Comparison of ENCODE assay signal across 8 mouse cellular contexts in the genomic region with DNA sequence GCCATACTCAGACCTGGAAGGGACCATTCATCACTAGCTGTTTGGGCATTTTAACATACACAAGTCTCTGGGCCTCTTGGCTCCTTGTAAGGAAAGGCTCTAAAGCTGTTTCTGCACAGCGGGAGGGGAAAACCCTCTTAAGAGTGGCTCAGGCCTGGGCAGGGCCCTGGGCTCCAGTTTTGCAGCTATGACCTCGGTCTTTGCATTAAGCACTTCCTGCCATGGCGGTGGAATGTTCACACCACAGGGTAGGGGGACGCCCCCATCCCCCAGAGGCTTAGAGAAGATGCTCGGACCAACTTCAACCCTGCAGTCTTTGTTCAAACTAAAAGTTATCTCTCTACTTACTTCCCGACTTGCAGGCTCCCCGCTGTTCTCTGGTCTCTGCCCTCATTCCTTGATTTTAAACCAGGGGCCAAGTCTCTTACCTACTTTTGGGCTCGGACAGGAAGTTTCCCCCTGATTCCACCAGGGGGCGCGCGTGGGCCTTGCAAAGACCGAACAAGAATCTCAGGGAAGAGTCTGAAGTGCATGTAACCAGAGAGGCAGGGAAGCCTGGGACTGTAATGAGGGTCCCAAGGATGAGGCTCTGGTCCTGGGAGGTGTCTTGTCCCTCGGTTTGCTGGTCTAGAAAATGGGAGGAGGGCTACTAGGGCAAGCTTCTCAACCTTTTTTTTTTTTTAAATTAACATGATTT. TPM values are rescaled to one million over a fixed set of nuclear protein-coding genes. Genes with fewer than 3 reads are reported as not detected.
A peak's percentile ranks its signal among the peaks of the same experiment; 100 is the strongest.
DNase-seq lines count a peak whose midpoint lies in the region; ATAC-seq and TF ChIP-seq lines count a peak whose summit lies in the region.

No protein-coding gene starts in this region.

- DNase-seq in T-cell, adult 2 months (ENCODE audit: low spot score): peak; percentile 73
- DNase-seq in cerebellum, postnatal 25 days: peak; percentile 87 to 90
- peak; percentile 79 for DNase-seq in gastrocnemius, adult 18-20 months (ENCODE audit: low spot score)
- DNase-seq in hindlimb bud, embryonic 11.5 days (ENCODE audit: extremely low spot score, low read depth, low spot score): peak; percentile 73
- DNase-seq in left cerebral cortex, adult 2 months (ENCODE audit: extremely low spot score in 1 of 2, low spot score in 2 of 2): peak; percentile 83 to 84
- DNase-seq in right cerebral cortex, postnatal 25 days: peak; percentile 79
- DNase-seq in urinary bladder, postnatal 36 days (ENCODE audit: low spot score in 2 of 2): peak; percentile 80 to 83

- peak; percentile 71 for ATAC-seq in megakaryocyte-erythroid progenitor cell, adult 5-6 weeks (replicated peaks; ENCODE audit: low FRiP score, low TSS enrichment, poor library complexity, severe bottlenecking)

- no peak overlapping the region for H3K27ac ChIP-seq in left cerebral cortex, adult 2 months

- peak; percentile 99 for TF ChIP-seq CTCF in left cerebral cortex, adult 2 months (IDR thresholded peaks at IDR 0.05)

- H3K4me3 ChIP-seq in left cerebral cortex, adult 2 months: no peak overlapping the region

- intact Hi-C loops in left cerebral cortex, adult 2 months (cut with DNase I): loop anchor here (2.0 kb wide), 1 partner anchor 241 kb away; no protein-coding TSS in a partner anchor

RNA-seq across cellular contexts. Expression of gene Dab2ip, which starts 18.6 kb away (rescaled TPM):
- total RNA-seq in gastrocnemius, adult 18-20 months (2021): 10 to 100 TPM; 41.7 to 46.3 TPM
- 100 to 1,000 TPM; 144 to 152 TPM for total RNA-seq in left cerebral cortex, adult 2 months (2021)
- 3.2 and 5.9 TPM in 2 replicates for total RNA-seq in megakaryocyte-erythroid progenitor cell, adult 5-6 weeks (2014; fragmentation: Nextera tagmentation)
- total RNA-seq in megakaryocyte-erythroid progenitor cell, adult 5-6 weeks (2017): 3.2 TPM in 2 replicates

Comparison
In these comparisons a context has a peak if more than half of its experiments do, and no peak if none do; other contexts are left out.
1. RNA of gene Dab2ip, which starts 18.6 kb away (total RNA-seq): 144 to 152 TPM in left cerebral cortex, adult 2 months and 41.7 to 46.3 TPM in gastrocnemius, adult 18-20 months; 3.2 to 5.9 TPM in megakaryocyte-erythroid progenitor cell, adult 5-6 weeks; every median in the first group is over 4 times any median in the second.
2. Peak in every context shown above with its lines, with median percentiles within 50 percentile points of each other: DNase-seq.